Mouse (Mus musculus): ENCODE results near the gene Lrfn2. TPM values are rescaled to one million over a fixed set of nuclear protein-coding genes. Genes with fewer than 3 reads are reported as not detected.

Lrfn2 gene
- polyA plus RNA-seq, 1 experiment, result not detected

DNA sequence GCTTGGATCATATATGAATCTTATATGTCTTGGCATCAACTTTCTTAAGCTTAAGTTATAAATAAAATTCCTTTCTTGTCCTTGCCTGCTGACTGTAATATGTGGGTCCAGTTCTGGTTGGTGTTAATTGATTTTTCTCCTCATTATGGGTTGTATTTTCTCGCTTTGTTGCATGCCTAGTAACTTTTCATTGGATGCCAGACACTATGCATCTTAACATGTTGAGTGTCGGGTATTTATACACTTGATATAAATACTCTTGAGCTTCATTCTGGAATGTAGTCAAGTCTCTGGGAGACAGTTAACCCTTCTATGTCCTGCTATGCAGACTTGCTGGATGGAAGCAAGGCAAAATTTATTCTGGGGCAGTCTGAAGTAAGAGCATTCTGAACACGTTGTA, 192.5 kb downstream of the Lrfn2 start:
- H3K4me1 ChIP-seq (ENCODE audit: control insufficient read depth), result no peaks in the 10 kb centered on the region
- H3K9me3 ChIP-seq (ENCODE audit: control insufficient read depth, low read length), result peaks cover 2% of the 10 kb centered on the region; the same call in 1 of the 2 replicates
- no peak for TF ChIP-seq GATA1 (IDR thresholded peaks at IDR 0.05; ENCODE audit: low read length)
- TF ChIP-seq TAL1 (IDR thresholded peaks at IDR 0.05; ENCODE audit: low read length), result no peak
- H3K4me3 ChIP-seq (replicated peaks), result no peak overlapping the region
- H3K27me3 ChIP-seq (ENCODE audit: control insufficient read depth), result no peaks in the 10 kb centered on the region
- H3K36me3 ChIP-seq (ENCODE audit: control insufficient read depth), result no peaks in the 10 kb centered on the region
